Mouse (Mus musculus): ENCODE measurements around the gene Rps6kc1.

DNA sequence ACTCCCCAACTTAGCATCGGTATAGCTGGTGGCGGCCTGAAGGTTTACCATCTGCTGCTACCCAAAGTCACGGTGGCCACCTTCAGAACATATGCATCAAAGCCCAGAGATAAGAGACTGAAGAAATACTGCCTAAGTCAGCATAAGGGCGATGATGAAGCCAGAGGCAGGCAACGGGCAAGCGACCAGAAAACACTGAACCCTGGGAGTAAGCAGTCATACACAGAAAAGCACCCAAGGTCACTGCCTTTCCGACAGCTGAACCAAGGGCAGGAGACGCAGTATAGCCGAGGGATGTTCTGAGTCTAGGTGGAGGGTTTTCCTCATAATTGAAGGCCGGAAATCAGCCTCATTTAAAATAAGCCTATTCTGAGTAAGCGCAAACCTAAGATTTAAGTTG is 95.4 kb downstream of the Rps6kc1 start:
- TF ChIP-seq CTCF (IDR thresholded peaks at IDR 0.05; ENCODE audit: low read depth), result no peak
- no peak for TF ChIP-seq EP300 (IDR thresholded peaks at IDR 0.05; ENCODE audit: low read depth)
